Mouse (Mus musculus) embryonic facial prominence, embryonic 11.5 days (tissue): ENCODE measurements around the gene Rassf8. TPM values are rescaled to one million over a fixed set of nuclear protein-coding genes. Genes with fewer than 3 reads are reported as not detected.

Experiments used
- polyA plus RNA-seq: library from polyadenylated mRNA; unstranded; fragments of >200 nt; fragmentation: Nextera tagmentation; extraction: Ambion mirVana; gene quantifications from 2 replicates; pipeline ENCODE4 v1.2.1, GENCODE M21; 2014

Rassf8 gene
- polyA plus RNA-seq, 1 experiment from 2014 or later, result 8.2 TPM

Other genes with a start within 250 kb of the Rassf8 start
- gene Lmntd1, start 132.4 kb upstream of the Rassf8 start, polyA plus RNA-seq, result 0.20 TPM in 1 of 2 replicates, not detected in the other
- gene Tuba3b, start 131.0 kb upstream of the Rassf8 start, polyA plus RNA-seq, result not detected in 2 replicates
- gene Bhlhe41, start 118.8 kb downstream of the Rassf8 start, polyA plus RNA-seq, result 1.7 and 2.0 TPM in 2 replicates
- gene Sspn, start 184.9 kb downstream of the Rassf8 start, polyA plus RNA-seq, result 4.1 TPM in 2 replicates